Mouse (Mus musculus) CH12.LX (cell line): ENCODE measurements around the gene Cdh22. TPM values are rescaled to one million over a fixed set of nuclear protein-coding genes. Genes with fewer than 3 reads are reported as not detected.

Experiments
- DNase-seq: peaks from one replicate; pipeline ENCODE4 v3.0.0-alpha.2; 2013; ENCODE audit errors: extremely low read depth
- H3K27ac ChIP-seq: 2 replicates; pipeline ENCODE4 v1.5.1; 2012; ENCODE audit warnings: low read depth, mild to moderate bottlenecking, control low read depth, moderate library complexity; ENCODE audit not compliant: insufficient read depth
- H3K27me3 ChIP-seq: replicated peaks from 2 replicates; pipeline ENCODE3; 2012; ENCODE audit warnings: inconsistent platforms
- H3K36me3 ChIP-seq, 2 experiments: replicated peaks in 1 of 2; 2 replicates each; pipeline versions ENCODE3 to v1.6.1; 2012; ENCODE audit warnings: inconsistent platforms in 1 of 2, low read length in 1 of 2, mild to moderate bottlenecking in 1 of 2, mixed read lengths in 1 of 2, moderate library complexity in 1 of 2; ENCODE audit not compliant: control insufficient read depth in 1 of 2, insufficient read depth in 1 of 2
- H3K4me1 ChIP-seq, 2 experiments: 2 replicates each; pipeline ENCODE4 v1.6.1; 2012; ENCODE audit warnings: inconsistent platforms in 1 of 2, moderate library complexity in 1 of 2; ENCODE audit not compliant: insufficient read depth in 2 of 2, control insufficient read depth in 1 of 2
- H3K4me2 ChIP-seq: 2 replicates; pipeline ENCODE4 v1.6.1; 2012; ENCODE audit warnings: low read depth, mild to moderate bottlenecking, control low read depth; ENCODE audit not compliant: poor library complexity, insufficient read depth, severe bottlenecking
- H3K4me3 ChIP-seq, 3 experiments: fragments of 150-350 bp in 1 of 3; sonication (generic) in 1 of 3; replicated peaks in 1 of 3; 2 replicates each; pipeline versions ENCODE3 to v1.5.1; 2011 to 2012; ENCODE audit warnings: low read depth in 2 of 3, low read length in 2 of 3, mild to moderate bottlenecking in 2 of 3, moderate library complexity in 2 of 3, control low read depth in 1 of 3, improper control_type of control experiment in 1 of 3, inconsistent platforms in 1 of 3, mixed read lengths in 1 of 3; ENCODE audit not compliant: poor library complexity in 1 of 3
- H3K79me2 ChIP-seq: replicated peaks from 2 replicates; pipeline ENCODE4 v1.6.1; 2012; ENCODE audit warnings: mild to moderate bottlenecking, moderate library complexity; ENCODE audit not compliant: control insufficient read depth, poor library complexity, insufficient read depth, severe bottlenecking; ENCODE audit errors: extremely low read depth
- H3K9ac ChIP-seq: 2 replicates; pipeline ENCODE4 v1.6.1; 2012; ENCODE audit warnings: low read depth, mild to moderate bottlenecking, control low read depth, moderate library complexity; ENCODE audit not compliant: insufficient read depth
- H3K9me3 ChIP-seq: replicated peaks from 2 replicates; pipeline ENCODE3; 2012; ENCODE audit warnings: low read length, inconsistent platforms, mixed read lengths
- BHLHE40 ChIP-seq: IDR thresholded peaks from 2 replicates; pipeline ENCODE4 v1.6.1; 2011; ENCODE audit warnings: mild to moderate bottlenecking, low read depth, low read length, improper control_type of control experiment
- CHD2 ChIP-seq: IDR thresholded peaks from 2 replicates; pipeline ENCODE4 v1.6.1; 2011; ENCODE audit warnings: low read length, improper control_type of control experiment
- CTCF ChIP-seq, 2 experiments: IDR thresholded peaks in 1 of 2; conservative IDR thresholded peaks in 1 of 2; 2 replicates each; pipeline ENCODE4 v1.5.1; 2011 to 2012; ENCODE audit warnings: low read depth in 2 of 2, low read length in 2 of 2, improper control_type of control experiment in 1 of 2, inconsistent platforms in 1 of 2, mild to moderate bottlenecking in 1 of 2, moderate library complexity in 1 of 2
- ELF1 ChIP-seq: IDR thresholded peaks from 2 replicates; pipeline ENCODE4 v1.6.1; 2014; ENCODE audit warnings: low read depth, mild to moderate bottlenecking, inconsistent platforms, low read length, improper control_type of control experiment
- ETS1 ChIP-seq: conservative IDR thresholded peaks from 2 replicates; pipeline ENCODE4 v1.6.1; 2012; ENCODE audit warnings: low read depth, mild to moderate bottlenecking, inconsistent platforms, low read length, improper control_type of control experiment, moderate library complexity
- MAFK ChIP-seq: IDR thresholded peaks from 2 replicates; pipeline ENCODE4 v1.6.1; 2011; ENCODE audit warnings: low read length, improper control_type of control experiment; ENCODE audit not compliant: insufficient replicate concordance
- MAX ChIP-seq: IDR thresholded peaks from 2 replicates; pipeline ENCODE4 v1.6.1; 2011; ENCODE audit warnings: low read length, improper control_type of control experiment
- MEF2A ChIP-seq: IDR thresholded peaks from 2 replicates; pipeline ENCODE4 v1.6.1; 2014; ENCODE audit warnings: low read depth, mild to moderate bottlenecking, inconsistent platforms, low read length, improper control_type of control experiment, borderline replicate concordance
- MXI1 ChIP-seq: IDR thresholded peaks from 2 replicates; pipeline ENCODE4 v1.6.1; 2011; ENCODE audit warnings: mild to moderate bottlenecking, low read depth, low read length, improper control_type of control experiment
- MYC ChIP-seq: IDR thresholded peaks from 2 replicates; pipeline ENCODE4 v1.6.1; 2011; ENCODE audit warnings: low read depth, mild to moderate bottlenecking, improper control_type of control experiment, low read length
- POLR2AphosphoS2 ChIP-seq: IDR thresholded peaks from 2 replicates; pipeline ENCODE4 v1.6.1; 2011; ENCODE audit warnings: low read depth, low read length, improper control_type of control experiment
- RAD21 ChIP-seq: IDR thresholded peaks from 2 replicates; pipeline ENCODE4 v1.6.1; 2011; ENCODE audit warnings: low read depth, mild to moderate bottlenecking, low read length, improper control_type of control experiment, moderate library complexity
- SMC3 ChIP-seq: IDR thresholded peaks from 2 replicates; pipeline ENCODE4 v1.6.1; 2011; ENCODE audit warnings: low read depth, low read length, improper control_type of control experiment
- TCF12 ChIP-seq: IDR thresholded peaks from 2 replicates; pipeline ENCODE4 v1.6.1; 2014; ENCODE audit warnings: low read depth, mild to moderate bottlenecking, inconsistent platforms, low read length, improper control_type of control experiment
- ZC3H11A ChIP-seq: IDR thresholded peaks from 2 replicates; pipeline ENCODE4 v1.6.1; 2012; ENCODE audit warnings: low read depth, mild to moderate bottlenecking, inconsistent platforms, low read length, improper control_type of control experiment
- dilution Hi-C: fragments of 300-500 bp; cut with MboI; formaldehyde crosslinking; loops from 2 replicates; pipeline ENCODE4 v1.14.3; 2020; ENCODE audit warnings: low sequenced_read_pairs; ENCODE audit not compliant: extremely low pct_unique_long_range_greater_than_20kb, extremely low pct_ligation_motif_present
- in situ Hi-C: fragments of 300-500 bp; cut with MboI; formaldehyde crosslinking; loops from 3 replicates; pipeline ENCODE4 v1.14.3; 2019; ENCODE audit warnings: low sequenced_read_pairs, low pct_ligation_motif_present, low pct_unique_long_range_greater_than_20kb, mixed read lengths
- polyA plus RNA-seq: library from polyadenylated mRNA; unstranded; fragments of >175 nt; gene quantifications from 2 replicates; pipeline ENCODE4 v1.2.1, GENCODE M21; 2012; ENCODE audit warnings: low read depth; ENCODE audit not compliant: insufficient read length
- total RNA-seq, 2 experiments: library from RNA; depleted of rRNA; stranded (reverse); fragments of 300-350 nt in 1 of 2; fragments of >200 nt in 1 of 2; gene quantifications; 2 replicates each; pipeline ENCODE4 v1.2.3; 2012 to 2014

The Cdh22 gene
- total and polyA plus RNA-seq, 3 experiments = 0.08 TPM; not detected in 2

GRCm38 (mm10) chr2:165279351-165279750, 44.7 kb upstream of the Cdh22 start:
- Histone ChIP-seq H3K36me3 (peaks cover 54 to 83% of the 10 kb centered on the region in 2 experiments), H3K9me3 (no peaks in the 10 kb centered on the region), H3K4me1 (no peaks in the 10 kb centered on the region), H3K27me3 (no peaks in the 10 kb centered on the region), H3K27ac (no peak overlapping the region), H3K4me3 (no peak overlapping the region)
- dilution Hi-C loops = no loop called here
- in situ Hi-C loops = no loop called here
- TF ChIP-seq ELF1 (no peak), MAX (no peak), MXI1 (no peak), MAFK (no peak), MYC (no peak), POLR2AphosphoS2 (no peak), RAD21 (no peak)
- TF ChIP-seq, all 38 proteins: peak for 0
- no peaks in the 10 kb centered on the region for H3K79me2 ChIP-seq
- H3K4me2 ChIP-seq = no peak overlapping the region
- DNase-seq = no peak
- no peak overlapping the region for H3K9ac ChIP-seq

GRCm38 (mm10) chr2:165277188-165277740, 42.6 kb upstream of the Cdh22 start:
- Histone ChIP-seq H3K79me2 (no peaks in the 10 kb centered on the region), H3K4me3 (no peak overlapping the region), H3K27ac (no peak overlapping the region), H3K4me1 (no peaks in the 10 kb centered on the region), H3K9me3 (no peaks in the 10 kb centered on the region), H3K27me3 (peaks cover 2% of the 10 kb centered on the region), H3K36me3 (peaks cover 42 to 63% of the 10 kb centered on the region in 2 experiments), H3K4me2 (no peak overlapping the region), H3K9ac (no peak overlapping the region)
- dilution Hi-C loops (no loop called here), in situ Hi-C loops (no loop called here)
- TF ChIP-seq ETS1 (no peak), MEF2A (no peak)
- no peak for DNase-seq

GRCm38 (mm10) chr2:165275824-165276223, 41.2 kb upstream of the Cdh22 start:
- in situ Hi-C loops = no loop called here
- peak; percentile 43 for DNase-seq
- no peaks in the 10 kb centered on the region for H3K9me3 ChIP-seq

More at GRCm38 (mm10) chr2:165275824-165276223, 41.2 kb upstream of the Cdh22 start:
- H3K4me2 ChIP-seq = no peak overlapping the region
- no peak overlapping the region for H3K9ac ChIP-seq
- dilution Hi-C loops = no loop called here
- H3K36me3 ChIP-seq = peaks cover 32 to 49% of the 10 kb centered on the region in 2 experiments
- no peak overlapping the region for H3K27ac ChIP-seq
- H3K4me1 ChIP-seq = peaks cover 5 to 11% of the 10 kb centered on the region in 2 experiments
- H3K4me3 ChIP-seq = no peak overlapping the region
- H3K27me3 ChIP-seq = peaks cover 10% of the 10 kb centered on the region
- TF ChIP-seq CHD2 (no peak), SMC3 (peak; percentile 99), BHLHE40 (no peak), CTCF (conservative IDR thresholded peaks at IDR 0.05 in 1 of 2, IDR thresholded peaks at IDR 0.05 in 1 of 2; ENCODE audit: low read depth in 2 of 2, low read length in 2 of 2) (peak in 1 of 2 experiments; percentile 98; a peak in 2 of 4 replicates), TCF12 (peak; percentile 43; the same call in 1 of the 2 replicates), RAD21 (peak; percentile 86), ZC3H11A (peak; percentile 66)
- H3K79me2 ChIP-seq = no peaks in the 10 kb centered on the region
